Mouse (Mus musculus): ENCODE measurements around the gene Tmem238. TPM values are rescaled to one million over a fixed set of nuclear protein-coding genes. Genes with fewer than 3 reads are reported as not detected.

Gene Tmem238
- polyA plus RNA-seq, 1 experiment, result 6.1 TPM

DNA sequence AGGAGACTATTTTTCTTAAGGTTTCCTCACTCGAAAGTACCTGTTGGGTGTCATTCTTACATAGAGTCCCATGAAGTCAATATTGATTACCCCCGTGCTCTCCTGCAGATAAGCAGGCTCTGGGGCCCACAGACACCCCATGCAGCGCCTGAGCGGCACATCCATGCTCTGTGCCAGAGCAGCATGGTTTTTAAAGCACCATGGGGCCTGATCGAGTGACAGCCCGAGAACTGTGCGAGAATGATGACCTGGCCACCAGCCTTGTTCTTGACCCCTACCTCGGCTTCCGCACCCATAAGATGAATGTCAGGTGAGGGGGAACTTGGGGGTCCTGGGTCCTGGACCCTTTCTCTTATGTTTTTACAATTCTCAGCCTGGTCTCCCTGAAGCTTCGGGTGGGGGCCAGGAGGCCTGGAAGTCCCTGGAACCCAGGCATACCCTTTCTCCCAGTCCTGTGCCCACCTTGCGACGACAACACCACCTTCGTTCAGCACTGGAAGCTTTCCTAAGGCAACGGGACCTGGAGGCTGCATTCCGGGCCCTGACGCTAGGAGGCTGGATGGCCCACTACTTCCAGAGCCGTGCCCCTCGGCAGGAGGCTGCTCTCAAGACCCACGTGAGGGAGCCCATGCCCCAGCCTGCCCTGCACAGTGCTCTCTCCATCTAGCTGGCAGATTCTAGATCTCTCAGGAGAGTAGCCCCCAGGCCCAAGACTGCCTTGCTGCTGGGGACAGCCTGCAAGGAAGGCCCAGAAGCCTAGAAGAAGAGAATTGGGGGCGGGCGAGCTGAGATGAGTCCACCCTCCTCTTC lies 47.6 kb downstream of the Tmem238 start:
- TF ChIP-seq GATA1 (IDR thresholded peaks at IDR 0.05; ENCODE audit: low read length) (peak; percentile 29; the same call in 1 of the 2 replicates), TAL1 (IDR thresholded peaks at IDR 0.05; ENCODE audit: low read length) (no peak)
- Histone ChIP-seq H3K27me3 (ENCODE audit: control insufficient read depth) (no peaks in the 10 kb centered on the region), H3K4me1 (ENCODE audit: control insufficient read depth) (peaks cover 82% of the 10 kb centered on the region), H3K9me3 (ENCODE audit: control insufficient read depth, low read length) (no peaks in the 10 kb centered on the region), H3K36me3 (ENCODE audit: control insufficient read depth) (peaks cover 51% of the 10 kb centered on the region), H3K4me3 (replicated peaks) (peak overlapping the region; percentile 89)

DNA sequence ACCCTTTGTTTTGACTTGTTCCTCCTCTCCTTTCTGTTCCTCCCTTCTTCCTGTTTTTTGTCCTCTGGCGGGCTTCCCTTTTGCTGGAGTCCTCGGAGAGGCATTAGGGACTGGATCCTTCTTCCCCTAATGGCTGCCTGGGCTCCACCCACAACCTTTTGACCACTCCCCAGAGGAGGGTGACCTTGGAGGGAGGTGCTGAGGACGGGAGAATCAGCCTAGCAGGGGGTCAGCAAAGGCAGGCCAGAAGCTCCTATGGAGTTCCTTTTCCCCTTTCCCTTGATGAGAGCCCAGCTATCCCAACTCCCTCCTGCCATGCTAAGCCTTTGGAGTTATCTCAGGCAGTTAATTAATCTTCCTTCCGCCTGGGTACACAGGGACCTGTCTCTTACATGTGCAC lies 48.3 kb downstream of the Tmem238 start:
- no peaks in the 10 kb centered on the region for H3K9me3 ChIP-seq (ENCODE audit: control insufficient read depth, low read length)
- H3K4me1 ChIP-seq (ENCODE audit: control insufficient read depth), result peaks cover 75% of the 10 kb centered on the region
- H3K27me3 ChIP-seq (ENCODE audit: control insufficient read depth), result no peaks in the 10 kb centered on the region
- H3K36me3 ChIP-seq (ENCODE audit: control insufficient read depth), result peaks cover 44% of the 10 kb centered on the region
- TF ChIP-seq GATA1 (IDR thresholded peaks at IDR 0.05; ENCODE audit: low read length) (no peak), TAL1 (IDR thresholded peaks at IDR 0.05; ENCODE audit: low read length) (no peak)
- H3K4me3 ChIP-seq (replicated peaks), result peak overlapping the region; percentile 89

DNA sequence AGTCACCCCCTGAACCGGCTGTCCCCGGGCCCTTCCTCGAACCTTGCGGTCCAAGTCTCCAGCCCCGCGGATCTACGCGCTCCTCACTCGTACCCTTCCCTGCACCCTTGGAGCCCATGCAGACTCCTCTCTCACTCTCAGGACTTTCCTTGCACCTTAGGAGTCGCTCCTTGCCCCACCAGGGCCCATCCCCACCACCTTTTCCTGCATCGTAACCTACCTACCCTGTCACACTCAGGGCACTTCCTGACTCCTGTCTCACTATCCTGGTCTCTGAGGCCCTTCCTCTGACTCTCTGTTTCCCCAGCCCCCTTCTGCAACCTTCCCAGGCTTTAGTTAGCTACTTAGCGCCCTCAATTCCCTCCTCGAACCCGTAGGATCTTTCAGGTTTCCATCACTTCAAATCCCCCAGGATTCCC lies 49.1 kb downstream of the Tmem238 start:
- H3K36me3 ChIP-seq (ENCODE audit: control insufficient read depth), result peaks cover 36% of the 10 kb centered on the region
- peaks cover 68% of the 10 kb centered on the region for H3K4me1 ChIP-seq (ENCODE audit: control insufficient read depth)
- H3K9me3 ChIP-seq (ENCODE audit: control insufficient read depth, low read length), result no peaks in the 10 kb centered on the region
- peak overlapping the region; percentile 89 for H3K4me3 ChIP-seq (replicated peaks)
- TF ChIP-seq GATA1 (IDR thresholded peaks at IDR 0.05; ENCODE audit: low read length), result no peak
- no peak for TF ChIP-seq TAL1 (IDR thresholded peaks at IDR 0.05; ENCODE audit: low read length)
- no peaks in the 10 kb centered on the region for H3K27me3 ChIP-seq (ENCODE audit: control insufficient read depth)

DNA sequence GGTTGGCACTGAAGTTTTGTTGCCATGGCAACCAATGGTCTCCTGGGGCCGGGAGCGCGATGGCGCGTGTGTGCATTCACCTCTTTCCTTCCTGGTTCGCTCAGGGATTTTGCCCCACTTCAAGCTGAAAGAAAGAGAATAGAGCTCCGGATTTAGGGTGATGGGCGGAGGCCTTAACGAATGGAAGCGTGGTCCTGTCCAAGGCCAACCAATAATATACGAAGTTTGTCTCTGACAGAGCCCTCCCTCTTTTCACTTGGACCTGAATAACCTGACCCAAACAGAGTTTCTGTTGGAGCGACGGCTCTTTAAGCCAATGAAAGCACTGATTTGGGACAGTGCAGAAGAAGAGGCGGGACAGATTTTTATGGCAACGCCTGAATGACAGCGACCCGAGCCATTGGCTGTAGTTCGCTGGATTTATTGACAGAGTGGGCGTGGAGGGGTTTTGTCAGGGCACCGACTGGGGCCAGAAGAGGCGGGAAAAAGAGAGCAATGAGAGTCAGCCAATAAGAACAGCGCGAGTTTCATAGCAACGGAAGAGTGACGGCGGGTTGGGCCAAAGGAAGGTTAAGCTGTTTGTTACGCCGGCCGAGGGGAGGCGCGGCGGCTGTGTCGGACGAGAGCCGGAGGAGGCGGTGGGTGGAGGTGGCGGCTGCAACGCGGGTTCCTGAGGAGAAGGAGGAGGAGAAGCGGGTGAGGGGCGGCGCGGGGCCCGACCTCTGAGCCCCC lies 49.7 kb downstream of the Tmem238 start, which contains the start of gene Kmt5c:
TSS of gene Kmt5c (plus strand) at position 572 of the 732 bp plus-strand sequence.
- no peaks in the 10 kb centered on the region for H3K27me3 ChIP-seq (ENCODE audit: control insufficient read depth)
- H3K4me3 ChIP-seq (replicated peaks), result peak within 1 kb of the TSS; percentile 89
- peaks cover 30% of the 10 kb centered on the region for H3K36me3 ChIP-seq (ENCODE audit: control insufficient read depth)
- peaks cover 64% of the 10 kb centered on the region for H3K4me1 ChIP-seq (ENCODE audit: control insufficient read depth)
- no peaks in the 10 kb centered on the region for H3K9me3 ChIP-seq (ENCODE audit: control insufficient read depth, low read length)
- TF ChIP-seq GATA1 (IDR thresholded peaks at IDR 0.05; ENCODE audit: low read length), result no peak
- TF ChIP-seq TAL1 (IDR thresholded peaks at IDR 0.05; ENCODE audit: low read length), result no peak

DNA sequence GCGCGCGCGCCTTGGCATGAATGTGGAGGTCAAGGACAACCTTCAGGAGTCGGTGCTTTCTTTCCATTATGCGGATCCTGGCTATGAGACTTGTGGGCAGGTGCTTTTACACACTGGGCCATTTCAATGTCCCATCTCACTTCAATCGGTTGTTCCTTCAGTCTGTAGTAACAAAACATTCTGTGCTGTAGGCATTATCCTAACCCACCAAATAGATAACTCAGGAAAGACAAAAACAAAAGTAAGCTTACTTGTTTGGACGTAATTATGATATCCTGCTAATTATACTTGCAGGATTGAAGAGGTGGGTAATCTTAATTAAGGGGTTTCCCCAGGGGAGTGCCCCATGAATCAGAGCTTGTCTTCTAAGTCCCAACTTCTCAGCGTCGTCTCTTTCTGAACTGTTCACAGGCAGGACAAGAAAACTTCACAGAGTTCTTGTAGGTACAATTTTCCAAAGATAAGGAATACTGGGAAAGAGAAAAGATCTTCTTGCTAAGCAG lies 50.4 kb downstream of the Tmem238 start:
- peaks cover 23% of the 10 kb centered on the region for H3K36me3 ChIP-seq (ENCODE audit: control insufficient read depth)
- H3K27me3 ChIP-seq (ENCODE audit: control insufficient read depth), result no peaks in the 10 kb centered on the region
- H3K4me1 ChIP-seq (ENCODE audit: control insufficient read depth), result peaks cover 58% of the 10 kb centered on the region
- no peak for TF ChIP-seq TAL1 (IDR thresholded peaks at IDR 0.05; ENCODE audit: low read length)
- TF ChIP-seq GATA1 (IDR thresholded peaks at IDR 0.05; ENCODE audit: low read length), result no peak
- H3K4me3 ChIP-seq (replicated peaks), result peak overlapping the region; percentile 89
- H3K9me3 ChIP-seq (ENCODE audit: control insufficient read depth, low read length), result no peaks in the 10 kb centered on the region

Other genes starting within 250 kb of the Tmem238 start
- 0.38 and 0.50 TPM in 2 replicates for gene Syt5, start 242.1 kb downstream of the Tmem238 start, polyA plus RNA-seq (2012)
- gene Ptprh, start 185.6 kb downstream of the Tmem238 start, polyA plus RNA-seq (2012), result not detected in 2 replicates
- 2.3 and 2.7 TPM in 2 replicates for gene Tmem86b, start 158.2 kb downstream of the Tmem238 start, polyA plus RNA-seq (2012)
- gene Ppp6r1, start 130.6 kb downstream of the Tmem238 start, polyA plus RNA-seq (2012), result 23.5 and 30.2 TPM in 2 replicates
- 12.9 and 13.0 TPM in 2 replicates for gene Hspbp1, start 104.6 kb downstream of the Tmem238 start, polyA plus RNA-seq (2012)
- 0.01 TPM in 1 of 2 replicates, not detected in the other for gene Brsk1, start 99.1 kb downstream of the Tmem238 start, polyA plus RNA-seq (2012)
- not detected in 2 replicates for gene Tmem150b, start 64.4 kb downstream of the Tmem238 start, polyA plus RNA-seq (2012)
- gene Kmt5c, start 49.5 kb downstream of the Tmem238 start, polyA plus RNA-seq (2012), result 67.3 and 67.8 TPM in 2 replicates
- gene Cox6b2, start 36.6 kb downstream of the Tmem238 start, polyA plus RNA-seq (2012), result 25.4 and 26.4 TPM in 2 replicates
- gene Fam71e2, start 18.4 kb downstream of the Tmem238 start, polyA plus RNA-seq (2012), result not detected in 2 replicates
- gene Il11, start 6.8 kb downstream of the Tmem238 start, polyA plus RNA-seq (2012), result not detected in 2 replicates
- not detected in 2 replicates for gene Tmem190, start 6.7 kb downstream of the Tmem238 start, polyA plus RNA-seq (2012)
- 1,289 and 1,793 TPM in 2 replicates for gene Rpl28, start 3.2 kb upstream of the Tmem238 start, polyA plus RNA-seq (2012)
- gene Ube2s, start 22.9 kb upstream of the Tmem238 start, polyA plus RNA-seq (2012), result 142 and 163 TPM in 2 replicates
- not detected in 2 replicates for gene Shisa7, start 55.0 kb upstream of the Tmem238 start, polyA plus RNA-seq (2012)
- 0.15 TPM in 1 of 2 replicates, not detected in the other for gene Isoc2b, start 80.6 kb upstream of the Tmem238 start, polyA plus RNA-seq (2012)
- 1.3 and 2.4 TPM in 2 replicates for gene Isoc2a, start 87.5 kb upstream of the Tmem238 start, polyA plus RNA-seq (2012)
- gene Gm36210, start 116.9 kb upstream of the Tmem238 start, polyA plus RNA-seq (2012), result 0.05 TPM in 1 of 2 replicates, not detected in the other
- 8.5 and 8.9 TPM in 2 replicates for gene Zfp628, start 125.6 kb upstream of the Tmem238 start, polyA plus RNA-seq (2012)
- 0.38 and 0.51 TPM in 2 replicates for gene Nat14, start 132.4 kb upstream of the Tmem238 start, polyA plus RNA-seq (2012)
- gene Ssc5d, start 136.1 kb upstream of the Tmem238 start, polyA plus RNA-seq (2012), result not detected in 2 replicates
- gene Sbk2, start 174.8 kb upstream of the Tmem238 start, polyA plus RNA-seq (2012), result not detected in 2 replicates
- not detected in 2 replicates for gene Sbk3, start 181.5 kb upstream of the Tmem238 start, polyA plus RNA-seq (2012)
- gene Zfp579, start 206.5 kb upstream of the Tmem238 start, polyA plus RNA-seq (2012), result 0.15 and 0.37 TPM in 2 replicates
- 6.2 and 8.1 TPM in 2 replicates for gene Zfp524, start 224.8 kb upstream of the Tmem238 start, polyA plus RNA-seq (2012)
- gene Fiz1, start 225.0 kb upstream of the Tmem238 start, polyA plus RNA-seq (2012), result 3.5 and 6.0 TPM in 2 replicates
- not detected in 2 replicates for gene Gm44973, start 225.8 kb upstream of the Tmem238 start, polyA plus RNA-seq (2012)
- gene Zfp865, start 230.7 kb upstream of the Tmem238 start, polyA plus RNA-seq (2012), result 1.7 and 1.8 TPM in 2 replicates
- gene Ccdc106, start 230.9 kb upstream of the Tmem238 start, polyA plus RNA-seq (2012), result 0.06 TPM in 1 of 2 replicates, not detected in the other
- not detected in 2 replicates for gene 4632433K11Rik, start 244.5 kb upstream of the Tmem238 start, polyA plus RNA-seq (2012)
- 0.06 and 0.09 TPM in 2 replicates for gene Zfp784, start 248.8 kb upstream of the Tmem238 start, polyA plus RNA-seq (2012)